Mouse (Mus musculus): ENCODE measurements around the gene Aspdh.

GRCm38 (mm10) chr7:44443268-44444173, 21.7 kb upstream of the Aspdh start:
- 0 out of 2 replicates have a peak, but pooled peaks have one; percentile 7 for TF ChIP-seq CTCF (IDR thresholded peaks at IDR 0.05)
- TF ChIP-seq EP300 (IDR thresholded peaks at IDR 0.05; ENCODE audit: insufficient read depth, low read depth, low read length): no peak
- TF ChIP-seq POLR2A (IDR thresholded peaks at IDR 0.05; ENCODE audit: insufficient read depth, low read depth, low read length): no peak

Data from heart, adult 2 months (tissue).